Mouse (Mus musculus): ENCODE results near the gene Zar1l. TPM values are rescaled to one million over a fixed set of nuclear protein-coding genes. Genes with fewer than 3 reads are reported as not detected.
"Not testable (repeated sequence)": the region's sequence is repeated elsewhere in the genome, so short reads cannot be mapped to it uniquely, and the experiment has no call there.

Gene Zar1l
- polyA plus RNA-seq, 1 experiment = not detected

DNA sequence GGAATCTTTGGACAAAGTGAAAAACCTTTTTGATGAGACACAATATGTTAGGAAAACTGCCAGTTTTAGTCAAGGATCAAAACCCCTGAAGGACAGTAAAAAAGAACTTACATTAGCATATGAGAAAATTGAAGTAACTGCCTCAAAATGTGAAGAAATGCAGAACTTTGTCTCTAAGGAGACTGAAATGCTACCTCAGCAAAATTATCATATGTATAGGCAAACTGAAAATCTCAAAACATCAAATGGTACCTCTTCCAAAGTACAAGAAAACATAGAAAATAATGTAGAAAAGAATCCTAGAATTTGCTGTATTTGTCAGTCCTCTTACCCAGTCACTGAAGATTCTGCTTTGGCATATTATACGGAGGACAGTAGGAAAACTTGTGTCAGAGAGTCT is 23.3 kb upstream of the Zar1l start:
- no peak overlapping the region for H3K4me3 ChIP-seq (replicated peaks)
- no peaks in the 10 kb centered on the region; the same call in 1 of the 2 replicates for H3K9me3 ChIP-seq
- H3K4me1 ChIP-seq = no peaks in the 10 kb centered on the region
- no peak for TF ChIP-seq FLI1 (IDR thresholded peaks at IDR 0.05; ENCODE audit: low read length)
- TF ChIP-seq GATA1 (IDR thresholded peaks at IDR 0.05; ENCODE audit: borderline replicate concordance, low read length) = no peak
- no peaks in the 10 kb centered on the region for H3K27me3 ChIP-seq (replicated peaks)
- H3K36me3 ChIP-seq (replicated peaks; ENCODE audit: low read length) = peaks cover 38% of the 10 kb centered on the region

DNA sequence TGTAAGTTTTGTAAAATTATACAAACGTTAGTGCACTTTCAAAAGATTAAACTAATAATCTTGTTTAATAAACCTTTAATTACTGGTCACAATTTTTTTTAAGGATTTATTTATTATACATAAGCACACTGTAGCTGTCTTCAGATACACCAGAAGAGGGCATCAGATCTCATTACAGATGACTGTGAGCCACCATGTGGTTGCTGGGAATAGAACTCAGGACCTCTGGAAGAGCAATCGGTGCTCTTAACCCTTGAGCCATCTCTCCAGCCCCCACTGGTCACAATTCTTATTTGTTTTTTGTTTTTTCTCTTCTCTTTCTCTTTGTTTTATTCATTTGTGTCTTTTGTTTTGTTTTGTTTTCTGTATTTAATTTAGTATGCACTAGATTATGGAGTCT is 7.3 kb upstream of the Zar1l start:
- Histone ChIP-seq H3K27me3 (replicated peaks) (no peaks in the 10 kb centered on the region), H3K9me3 (no peaks in the 10 kb centered on the region), H3K4me3 (replicated peaks) (no peak overlapping the region), H3K4me1 (peaks cover 21% of the 10 kb centered on the region), H3K36me3 (replicated peaks; ENCODE audit: low read length) (peaks cover 10% of the 10 kb centered on the region)
- TF ChIP-seq GATA1 (IDR thresholded peaks at IDR 0.05; ENCODE audit: borderline replicate concordance, low read length) (no peak), FLI1 (IDR thresholded peaks at IDR 0.05; ENCODE audit: low read length) (no peak)

DNA sequence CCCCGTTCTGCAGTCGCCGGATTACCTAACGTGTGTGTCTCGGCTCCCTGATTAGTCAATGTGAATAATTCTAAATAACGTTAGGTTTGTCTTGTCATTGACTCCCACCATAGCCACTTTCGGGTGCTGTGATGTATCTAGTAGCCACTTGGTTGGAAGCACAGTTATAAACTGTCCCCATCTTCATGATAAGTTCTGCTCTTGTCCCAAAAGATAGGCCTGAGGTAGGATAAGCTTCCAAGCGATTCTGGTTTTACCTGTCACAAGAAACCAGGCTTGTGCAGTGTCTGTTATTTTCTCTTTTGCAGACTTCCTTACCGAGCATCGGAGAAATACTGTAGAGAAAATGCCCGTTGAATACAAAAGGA is 4.9 kb upstream of the Zar1l start:
- Histone ChIP-seq H3K4me1 (peaks cover 21% of the 10 kb centered on the region), H3K27me3 (replicated peaks) (peaks cover 1% of the 10 kb centered on the region), H3K4me3 (replicated peaks) (peak overlapping the region; percentile 94), H3K36me3 (replicated peaks; ENCODE audit: low read length) (peaks cover 4% of the 10 kb centered on the region), H3K9me3 (no peaks in the 10 kb centered on the region)
- no peak for TF ChIP-seq GATA1 (IDR thresholded peaks at IDR 0.05; ENCODE audit: borderline replicate concordance, low read length)
- TF ChIP-seq FLI1 (IDR thresholded peaks at IDR 0.05; ENCODE audit: low read length) = no peak

DNA sequence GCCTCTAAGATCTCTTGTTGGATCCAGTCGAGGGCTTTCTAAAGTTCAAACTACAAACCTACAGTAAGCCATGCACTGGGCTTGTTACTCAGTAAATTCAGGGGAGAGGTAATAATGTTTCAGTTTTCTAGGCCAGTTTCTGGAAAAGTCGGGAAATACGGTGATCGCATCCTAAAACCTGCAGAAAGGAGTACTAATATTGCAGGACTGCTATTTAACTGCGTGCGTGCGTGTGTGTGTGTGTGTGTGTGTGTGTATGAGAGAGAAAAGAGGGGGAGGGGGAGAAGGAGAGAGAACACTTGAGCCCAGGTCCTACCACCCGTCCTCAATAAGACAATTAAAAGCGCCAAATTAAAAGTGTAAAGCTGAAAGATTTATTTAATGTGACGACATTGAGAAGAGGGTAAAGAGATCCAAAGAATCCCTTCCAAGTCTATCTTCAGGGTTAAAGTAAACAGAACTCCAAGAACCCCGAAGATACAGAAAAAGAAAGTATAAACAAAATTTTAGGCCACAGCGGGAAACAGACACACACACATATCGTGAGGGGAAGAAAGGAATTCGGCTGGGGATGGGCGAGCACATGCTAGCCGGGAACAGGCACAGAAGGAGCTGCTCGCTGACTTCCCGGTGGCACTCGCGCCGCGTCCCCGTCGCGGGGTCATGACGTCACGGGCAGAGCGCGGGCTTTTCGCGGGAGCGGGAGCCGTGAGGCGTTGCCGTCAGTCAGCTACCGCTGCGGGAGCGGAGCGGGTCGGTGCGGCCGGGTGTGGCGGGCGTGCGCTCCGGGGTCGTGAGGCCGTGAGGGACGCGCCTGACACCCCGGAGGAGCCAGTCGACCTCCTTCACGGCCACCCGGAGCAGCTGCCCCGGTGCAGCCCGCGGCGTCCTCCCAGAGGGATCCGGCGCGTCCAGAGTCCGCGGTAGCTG is 4.2 kb upstream of the Zar1l start, which contains the start of gene Brca2:
Gene Brca2 (plus strand): TSS at position 694 of the 930 bp plus-strand sequence.
- H3K9me3 ChIP-seq = no peaks in the 10 kb centered on the region
- no peak for TF ChIP-seq FLI1 (IDR thresholded peaks at IDR 0.05; ENCODE audit: low read length)
- TF ChIP-seq GATA1 (IDR thresholded peaks at IDR 0.05; ENCODE audit: borderline replicate concordance, low read length) = no peak
- peak within 1 kb of the TSS; percentile 94 for H3K4me3 ChIP-seq (replicated peaks)
- H3K36me3 ChIP-seq (replicated peaks; ENCODE audit: low read length) = peaks cover 4% of the 10 kb centered on the region
- peaks cover 6% of the 10 kb centered on the region for H3K27me3 ChIP-seq (replicated peaks)
- peaks cover 21% of the 10 kb centered on the region for H3K4me1 ChIP-seq

DNA sequence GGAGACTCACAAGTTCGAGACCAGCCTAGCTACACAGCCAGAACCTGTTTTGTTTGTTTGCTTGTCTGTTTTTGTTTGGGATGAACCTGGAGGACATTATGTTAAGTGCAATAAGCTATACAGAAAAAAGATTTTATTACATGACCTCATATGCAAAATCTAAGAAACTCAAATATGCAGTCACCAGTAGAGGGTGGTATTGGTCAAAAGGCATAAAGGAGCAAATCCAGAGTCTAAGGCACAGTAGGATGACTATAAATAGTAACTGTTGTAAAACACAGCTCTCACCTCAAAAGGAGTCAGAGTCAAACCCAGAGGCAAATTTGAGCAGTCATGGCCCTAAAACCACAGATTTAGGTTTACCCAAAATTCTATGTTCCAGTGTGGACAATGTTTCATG is 1.6 kb upstream of the Zar1l start:
- peaks cover 19% of the 10 kb centered on the region for H3K4me1 ChIP-seq
- H3K4me3 ChIP-seq (replicated peaks) = no peak overlapping the region

DNA sequence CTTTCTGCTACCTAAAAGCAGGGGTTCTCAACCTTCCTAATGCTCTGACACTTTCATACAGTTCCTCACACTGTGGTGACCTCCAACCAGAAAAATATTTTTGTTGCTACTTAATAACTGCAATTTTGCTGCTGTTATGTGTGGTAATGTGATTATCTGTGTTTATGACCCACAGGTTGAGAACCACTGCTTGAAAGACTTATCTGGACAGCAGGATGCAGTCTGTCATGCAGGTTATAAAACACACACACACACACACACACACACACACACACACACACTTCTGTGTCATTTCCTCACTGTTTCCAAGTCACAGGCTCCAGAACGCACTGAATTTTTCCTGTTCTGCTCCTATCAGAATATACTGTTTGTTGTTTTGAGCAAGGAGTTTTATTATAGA is 3.9 kb downstream of the Zar1l start:
- no peak for TF ChIP-seq FLI1 (IDR thresholded peaks at IDR 0.05; ENCODE audit: low read length)
- TF ChIP-seq GATA1 (IDR thresholded peaks at IDR 0.05; ENCODE audit: borderline replicate concordance, low read length) = no peak
- Histone ChIP-seq H3K4me3 (replicated peaks) (no peak overlapping the region), H3K9me3 (peaks cover 5% of the 10 kb centered on the region), H3K27me3 (replicated peaks) (peaks cover 6% of the 10 kb centered on the region), H3K36me3 (replicated peaks; ENCODE audit: low read length) (no peaks in the 10 kb centered on the region), H3K4me1 (no peaks in the 10 kb centered on the region; the same call in 1 of the 2 replicates)

More for the DNA sequence above, 1.6 kb upstream of the Zar1l start:
- no peaks in the 10 kb centered on the region for H3K36me3 ChIP-seq (replicated peaks; ENCODE audit: low read length)
- TF ChIP-seq FLI1 (IDR thresholded peaks at IDR 0.05; ENCODE audit: low read length) (no peak), GATA1 (IDR thresholded peaks at IDR 0.05; ENCODE audit: borderline replicate concordance, low read length) (no peak)
- H3K9me3 ChIP-seq = no peaks in the 10 kb centered on the region
- peaks cover 6% of the 10 kb centered on the region for H3K27me3 ChIP-seq (replicated peaks)

DNA sequence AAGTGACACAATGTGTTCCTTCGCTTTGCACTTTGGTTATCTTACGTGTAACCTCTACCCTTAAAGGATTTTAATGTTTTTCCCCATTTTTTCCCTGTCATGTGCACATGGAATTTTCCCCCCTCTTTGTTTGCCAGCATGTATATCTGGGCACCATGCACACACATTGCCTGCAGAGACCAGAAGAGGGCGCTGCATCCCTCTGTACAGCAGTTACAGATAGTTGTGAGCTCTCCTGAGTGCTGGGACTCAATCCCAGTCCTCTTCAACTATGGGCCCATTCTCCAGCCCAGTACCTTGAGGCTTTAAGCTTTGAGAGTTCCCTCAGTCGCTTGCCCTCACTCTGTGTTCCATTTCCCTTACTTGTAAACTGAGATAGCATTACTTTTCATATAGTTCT is 4.7 kb downstream of the Zar1l start:
- H3K9me3 ChIP-seq = peaks cover 5% of the 10 kb centered on the region
- H3K4me1 ChIP-seq = no peaks in the 10 kb centered on the region; the same call in 1 of the 2 replicates
- peaks cover 6% of the 10 kb centered on the region for H3K27me3 ChIP-seq (replicated peaks)
- H3K4me3 ChIP-seq (replicated peaks) = no peak overlapping the region
- no peaks in the 10 kb centered on the region for H3K36me3 ChIP-seq (replicated peaks; ENCODE audit: low read length)
- TF ChIP-seq FLI1 (IDR thresholded peaks at IDR 0.05; ENCODE audit: low read length) (no peak), GATA1 (IDR thresholded peaks at IDR 0.05; ENCODE audit: borderline replicate concordance, low read length) (no peak)

DNA sequence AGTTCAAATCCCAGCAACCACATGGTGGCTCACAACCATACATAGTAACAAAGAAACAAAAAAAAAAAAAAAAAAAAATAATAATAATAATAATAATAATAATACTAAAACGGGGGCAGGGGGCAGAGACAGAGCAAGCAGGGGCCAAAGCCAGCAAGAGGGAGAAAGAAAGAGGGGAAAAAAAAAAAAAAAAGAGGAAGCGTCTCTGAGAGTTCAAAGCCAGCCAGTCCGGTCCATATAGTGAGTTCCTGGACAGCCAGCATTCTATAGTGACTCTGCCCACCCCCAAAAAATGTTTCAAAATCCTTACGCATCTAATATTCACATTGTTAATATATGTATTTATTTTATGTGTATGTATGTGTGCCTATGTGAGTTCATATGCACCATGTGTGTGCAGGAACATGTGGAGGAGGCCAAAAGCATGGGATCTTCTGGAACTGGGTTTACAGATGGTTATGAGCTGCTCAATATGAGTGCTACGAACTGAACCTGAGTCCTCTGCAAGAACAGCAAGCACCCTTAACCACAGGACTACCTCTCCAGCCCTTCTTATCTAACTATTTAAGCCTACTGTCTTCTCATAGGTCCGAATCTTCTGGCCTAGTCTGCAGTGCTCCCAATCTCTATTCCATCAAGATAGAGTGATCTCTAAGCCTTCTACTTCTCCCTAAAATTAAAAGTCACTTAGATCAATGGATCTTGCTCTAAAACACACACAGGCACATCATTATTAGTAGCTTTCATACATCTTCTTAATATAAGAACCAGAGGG is 7.3 kb downstream of the Zar1l start:
- TF ChIP-seq GATA1 (IDR thresholded peaks at IDR 0.05; ENCODE audit: borderline replicate concordance, low read length) = no peak
- no peak for TF ChIP-seq FLI1 (IDR thresholded peaks at IDR 0.05; ENCODE audit: low read length)
- Histone ChIP-seq H3K4me3 (replicated peaks) (no peak overlapping the region), H3K36me3 (replicated peaks; ENCODE audit: low read length) (no peaks in the 10 kb centered on the region), H3K4me1 (no peaks in the 10 kb centered on the region; the same call in 1 of the 2 replicates), H3K9me3 (peaks cover 5% of the 10 kb centered on the region), H3K27me3 (replicated peaks) (no peaks in the 10 kb centered on the region)

DNA sequence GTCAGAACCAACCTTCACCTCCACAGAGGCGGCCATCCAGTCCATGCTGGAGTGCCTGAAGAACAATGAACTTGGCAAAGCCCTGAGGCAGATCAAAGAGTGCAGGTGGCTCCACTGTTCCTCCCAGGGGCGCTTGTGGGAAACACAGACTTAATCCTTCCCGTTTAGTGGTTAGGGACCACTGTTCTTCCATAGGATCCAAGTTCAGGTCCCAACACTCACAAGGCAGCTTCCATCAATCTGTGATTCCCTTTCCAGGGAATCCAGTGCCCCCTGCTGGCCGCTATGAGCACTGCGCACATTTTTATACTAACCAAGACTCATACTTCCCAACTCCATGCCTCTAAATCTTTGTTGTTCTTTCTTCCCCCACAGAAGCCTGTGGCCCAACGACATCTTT is 22.2 kb downstream of the Zar1l start:
- TF ChIP-seq GATA1 (IDR thresholded peaks at IDR 0.05; ENCODE audit: borderline replicate concordance, low read length) (no peak), FLI1 (IDR thresholded peaks at IDR 0.05; ENCODE audit: low read length) (no peak)
- H3K9me3 ChIP-seq = no peaks in the 10 kb centered on the region

GRCm38 (mm10) chr5:150491573-150492173 is 26.3 kb downstream of the Zar1l start:
- H3K27me3 ChIP-seq (replicated peaks); H3K9me3 ChIP-seq; H3K4me3 ChIP-seq (replicated peaks); H3K4me1 ChIP-seq: not testable (repeated sequence)
- peaks cover 13% of the 10 kb centered on the region for H3K36me3 ChIP-seq (replicated peaks; ENCODE audit: low read length)

More for the DNA sequence above, 22.2 kb downstream of the Zar1l start:
- peaks cover 13% of the 10 kb centered on the region for H3K36me3 ChIP-seq (replicated peaks; ENCODE audit: low read length)
- H3K4me3 ChIP-seq (replicated peaks) = no peak overlapping the region
- H3K4me1 ChIP-seq = no peaks in the 10 kb centered on the region
- no peaks in the 10 kb centered on the region for H3K27me3 ChIP-seq (replicated peaks)

All from megakaryocyte, embryonic 14.5 days (primary cell).